Mouse (Mus musculus) kidney, postnatal 0 days (tissue): ENCODE measurements around the gene Catsperz. TPM values are rescaled to one million over a fixed set of nuclear protein-coding genes. Genes with fewer than 3 reads are reported as not detected.

Source experiments
- ATAC-seq: fragments of 200-750 bp; cut with Nextera tagmentation; replicated peaks from 2 replicates; pipeline ENCODE4 v1.8.0; 2017; ENCODE audit warnings: low read depth, moderate number of reproducible peaks, moderate TSS enrichment, moderate library complexity; ENCODE audit not compliant: low FRiP score
- DNase-seq: peaks from one replicate; pipeline ENCODE4 v3.0.0-alpha.2; 2016; ENCODE audit warnings: low spot score
- H3K27ac ChIP-seq: fragments of 300-500 bp; sonication (generic); 2 replicates; pipeline ENCODE4 v1.5.1; 2014; ENCODE audit warnings: mild to moderate bottlenecking
- H3K27me3 ChIP-seq: fragments of 300-500 bp; sonication (generic); 2 replicates; pipeline ENCODE4 v1.6.1; 2014; ENCODE audit warnings: low read length, mixed read lengths; ENCODE audit not compliant: insufficient read depth
- H3K36me3 ChIP-seq: fragments of 300-500 bp; sonication (generic); 2 replicates; pipeline ENCODE4 v1.6.1; 2014; ENCODE audit warnings: low read length, mixed read lengths; ENCODE audit not compliant: insufficient read depth
- H3K4me1 ChIP-seq: fragments of 300-500 bp; sonication (generic); replicated peaks from 2 replicates; pipeline ENCODE4 v1.6.1; 2014; ENCODE audit warnings: antibody characterized with exemption, low read length, mixed read lengths; ENCODE audit not compliant: insufficient read depth
- H3K4me2 ChIP-seq: fragments of 300-500 bp; sonication (generic); 2 replicates; pipeline ENCODE4 v1.6.1; 2014; ENCODE audit warnings: mild to moderate bottlenecking, low read length, moderate library complexity, mixed read lengths
- H3K4me3 ChIP-seq: fragments of 300-500 bp; sonication (generic); replicated peaks from 2 replicates; pipeline ENCODE4 v1.5.1; 2014; ENCODE audit warnings: low read depth, low read length
- H3K9ac ChIP-seq: fragments of 300-500 bp; sonication (generic); 2 replicates; pipeline ENCODE4 v1.6.1; 2014; ENCODE audit warnings: low read depth, low read length
- H3K9me3 ChIP-seq: fragments of 300-500 bp; sonication (generic); replicated peaks from 2 replicates; pipeline ENCODE4 v1.6.1; 2016; ENCODE audit warnings: low read length, inconsistent platforms, mixed read lengths
- CTCF ChIP-seq: IDR thresholded peaks from 2 replicates; pipeline ENCODE4 v1.5.1; 2016; ENCODE audit warnings: antibody characterized with exemption, low read depth, mild to moderate bottlenecking, moderate library complexity
- whole genome bisulfite sequencing: fragments of 180-500 bp; shearing (Covaris S2); extraction: QIAGEN DNeasy Blood & Tissue Kit; methylation state at CpG from one replicate; pipeline ENCODE4 v1.1.7; 2014; 5-methylcytosine and 5-hydroxymethylcytosine counted together
- microRNA-seq: library from miRNA; unstranded; fragments of <30 nt; microRNA quantifications from one replicate; pipeline ENCODE4, GENCODE M21; 2016
- polyA plus RNA-seq: library from polyadenylated mRNA; unstranded; fragments of >200 nt; fragmentation: Nextera tagmentation; extraction: Ambion mirVana; gene quantifications from 2 replicates; pipeline ENCODE4 v1.2.1, GENCODE M21; 2015

Gene Catsperz
- polyA plus RNA-seq, 1 experiment from 2014 or later = 4.0 TPM

GRCm38 (mm10) chr19:6877965-6878364 lies 47.2 kb downstream of the Catsperz start:
- Histone ChIP-seq H3K27me3 (no peaks in the 10 kb centered on the region), H3K27ac (no peak overlapping the region), H3K9me3 (peaks cover 5% of the 10 kb centered on the region; the same call in 1 of the 2 replicates), H3K4me1 (no peaks in the 10 kb centered on the region), H3K4me3 (no peak overlapping the region), H3K36me3 (no peaks in the 10 kb centered on the region), H3K9ac (no peak overlapping the region), H3K4me2 (no peak overlapping the region)
- TF ChIP-seq CTCF = no peak
- DNase-seq (no peak), ATAC-seq (no peak)
- 83% methylated on average over 4 of the region's 4 CpGs for WGBS

GRCm38 (mm10) chr19:6876799-6877198 lies 48.4 kb downstream of the Catsperz start:
- H3K4me3 ChIP-seq = no peak overlapping the region
- no peak overlapping the region for H3K9ac ChIP-seq
- peaks cover 5% of the 10 kb centered on the region; the same call in 1 of the 2 replicates for H3K9me3 ChIP-seq
- no peak overlapping the region for H3K4me2 ChIP-seq
- no peaks in the 10 kb centered on the region for H3K36me3 ChIP-seq
- TF ChIP-seq CTCF = no peak
- no peaks in the 10 kb centered on the region for H3K27me3 ChIP-seq
- H3K27ac ChIP-seq = no peak overlapping the region
- ATAC-seq = no peak
- H3K4me1 ChIP-seq = 0 out of 2 replicates have a peak, but pooled peaks cover 6% of the 10 kb centered on the region
- no peak for DNase-seq

- DNase-seq (no peak), ATAC-seq (no peak)
- Histone ChIP-seq H3K27me3 (no peaks in the 10 kb centered on the region), H3K4me3 (no peak overlapping the region), H3K4me2 (no peak overlapping the region), H3K9ac (no peak overlapping the region), H3K36me3 (no peaks in the 10 kb centered on the region), H3K4me1 (0 out of 2 replicates have a peak, but pooled peaks cover 8% of the 10 kb centered on the region), H3K9me3 (peaks cover 4% of the 10 kb centered on the region; the same call in 1 of the 2 replicates), H3K27ac (no peak overlapping the region)
- no peak for TF ChIP-seq CTCF
- 85% methylated on average over 6 of the region's 6 CpGs for WGBS
Observed at GRCm38 (mm10) chr19:6875834-6876233, 49.3 kb downstream of the Catsperz start.

GRCm38 (mm10) chr19:6874257-6874656 lies 50.9 kb downstream of the Catsperz start:
- 72% methylated on average over 1 of the region's 1 CpGs for WGBS
- ATAC-seq (no peak), DNase-seq (no peak)
- Histone ChIP-seq H3K9me3 (no peaks in the 10 kb centered on the region), H3K4me1 (0 out of 2 replicates have a peak, but pooled peaks cover 8% of the 10 kb centered on the region), H3K36me3 (no peaks in the 10 kb centered on the region), H3K4me3 (no peak overlapping the region), H3K9ac (no peak overlapping the region), H3K27ac (no peak overlapping the region), H3K4me2 (no peak overlapping the region), H3K27me3 (no peaks in the 10 kb centered on the region)
- no peak for TF ChIP-seq CTCF

GRCm38 (mm10) chr19:6872701-6873100 lies 52.5 kb downstream of the Catsperz start:
- WGBS = 66% methylated on average over 3 of the region's 3 CpGs
- H3K36me3 ChIP-seq = no peaks in the 10 kb centered on the region
- ATAC-seq (no peak), DNase-seq (no peak)
- no peak overlapping the region for H3K27ac ChIP-seq
- no peaks in the 10 kb centered on the region for H3K9me3 ChIP-seq
- H3K27me3 ChIP-seq = no peaks in the 10 kb centered on the region
- H3K4me1 ChIP-seq = 0 out of 2 replicates have a peak, but pooled peaks cover 8% of the 10 kb centered on the region
- no peak overlapping the region for H3K4me2 ChIP-seq
- no peak overlapping the region for H3K9ac ChIP-seq
- H3K4me3 ChIP-seq = no peak overlapping the region
- TF ChIP-seq CTCF = no peak

Small RNAs within 50 kb of the gene (microRNA-seq; reads per million reads assigned to microRNA genes)
- 0.80 reads per million for gene Mir6990

Other genes with a start within 250 kb of the Catsperz start
- 19.6 TPM in 2 replicates for gene Rps6ka4, start 84.7 kb downstream of the Catsperz start, polyA plus RNA-seq
- gene Ccdc88b, start 67.2 kb downstream of the Catsperz start, polyA plus RNA-seq = 0.73 and 0.87 TPM in 2 replicates
- gene Trmt112, start 15.7 kb downstream of the Catsperz start, polyA plus RNA-seq = 137 and 142 TPM in 2 replicates
- gene Prdx5, start 15.3 kb downstream of the Catsperz start, polyA plus RNA-seq = 822 and 884 TPM in 2 replicates
- gene Esrra, start 3.6 kb downstream of the Catsperz start, polyA plus RNA-seq = 22.7 and 23.0 TPM in 2 replicates
- gene Kcnk4, start 9.1 kb upstream of the Catsperz start, polyA plus RNA-seq = 0.46 and 0.69 TPM in 2 replicates
- 75.8 and 76.5 TPM in 2 replicates for gene Bad, start 16.5 kb upstream of the Catsperz start, polyA plus RNA-seq
- 32.6 and 33.1 TPM in 2 replicates for gene Gpr137, start 17.1 kb upstream of the Catsperz start, polyA plus RNA-seq
- gene Ppp1r14b, start 49.6 kb upstream of the Catsperz start, polyA plus RNA-seq = 144 and 174 TPM in 2 replicates
- 24.6 and 28.5 TPM in 2 replicates for gene Plcb3, start 51.1 kb upstream of the Catsperz start, polyA plus RNA-seq
- gene Fkbp2, start 55.1 kb upstream of the Catsperz start, polyA plus RNA-seq = 128 and 129 TPM in 2 replicates
- gene Vegfb, start 62.3 kb upstream of the Catsperz start, polyA plus RNA-seq = 52.8 and 56.6 TPM in 2 replicates
- 30.7 and 32.1 TPM in 2 replicates for gene Dnajc4, start 67.2 kb upstream of the Catsperz start, polyA plus RNA-seq
- 39.0 and 40.8 TPM in 2 replicates for gene Nudt22, start 70.7 kb upstream of the Catsperz start, polyA plus RNA-seq
- gene Trpt1, start 70.8 kb upstream of the Catsperz start, polyA plus RNA-seq = 14.5 and 14.7 TPM in 2 replicates
- gene Fermt3, start 94.1 kb upstream of the Catsperz start, polyA plus RNA-seq = 3.5 and 4.3 TPM in 2 replicates
- 131 and 149 TPM in 2 replicates for gene Stip1, start 114.6 kb upstream of the Catsperz start, polyA plus RNA-seq
- 28.0 and 35.5 TPM in 2 replicates for gene Macrod1, start 131.4 kb upstream of the Catsperz start, polyA plus RNA-seq
- gene Flrt1, start 180.3 kb upstream of the Catsperz start, polyA plus RNA-seq = 4.8 and 5.1 TPM in 2 replicates